Mouse (Mus musculus) CH12.LX (cell line): Measurements from ENCODE around the gene Fen1.

Experiments used
- CHD1 ChIP-seq: IDR thresholded peaks from 2 replicates; pipeline ENCODE4 v1.6.1; 2012; ENCODE audit warnings: low read depth, low read length, improper control_type of control experiment, inconsistent platforms
- CHD2 ChIP-seq: IDR thresholded peaks from 2 replicates; pipeline ENCODE4 v1.6.1; 2011; ENCODE audit warnings: low read length, improper control_type of control experiment
- CTCF ChIP-seq, 2 experiments: IDR thresholded peaks in 1 of 2; conservative IDR thresholded peaks in 1 of 2; 2 replicates each; pipeline ENCODE4 v1.5.1; 2011 to 2012; ENCODE audit warnings: low read depth in 2 of 2, low read length in 2 of 2, improper control_type of control experiment in 1 of 2, inconsistent platforms in 1 of 2, mild to moderate bottlenecking in 1 of 2, moderate library complexity in 1 of 2
- MAFK ChIP-seq: IDR thresholded peaks from 2 replicates; pipeline ENCODE4 v1.6.1; 2011; ENCODE audit warnings: low read length, improper control_type of control experiment; ENCODE audit not compliant: insufficient replicate concordance
- MAX ChIP-seq: IDR thresholded peaks from 2 replicates; pipeline ENCODE4 v1.6.1; 2011; ENCODE audit warnings: low read length, improper control_type of control experiment
- POLR2A ChIP-seq: IDR thresholded peaks from 2 replicates; pipeline ENCODE4 v1.6.1; 2011; ENCODE audit warnings: low read depth, mild to moderate bottlenecking, improper control_type of control experiment, low read length
- POLR2AphosphoS2 ChIP-seq: IDR thresholded peaks from 2 replicates; pipeline ENCODE4 v1.6.1; 2011; ENCODE audit warnings: low read depth, low read length, improper control_type of control experiment
- RCOR1 ChIP-seq: conservative IDR thresholded peaks from 2 replicates; pipeline ENCODE4 v1.6.1; 2012; ENCODE audit warnings: low read depth, mild to moderate bottlenecking, inconsistent platforms, low read length, improper control_type of control experiment
- ZKSCAN1 ChIP-seq: IDR thresholded peaks from 2 replicates; pipeline ENCODE4 v1.6.1; 2012; ENCODE audit warnings: low read depth, inconsistent platforms, low read length, improper control_type of control experiment, borderline replicate concordance
- ZNF384 ChIP-seq: IDR thresholded peaks from 2 replicates; pipeline ENCODE4 v1.6.1; 2012; ENCODE audit warnings: low read depth, low read length, improper control_type of control experiment, inconsistent platforms

- TF ChIP-seq MAX = no peak
- no peak for TF ChIP-seq ZNF384
- no peak for TF ChIP-seq CTCF (conservative IDR thresholded peaks at IDR 0.05 in 1 of 2, IDR thresholded peaks at IDR 0.05 in 1 of 2; ENCODE audit: low read depth in 2 of 2, low read length in 2 of 2)
- no peak for TF ChIP-seq CHD1
- TF ChIP-seq MAFK = no peak
- no peak for TF ChIP-seq ZKSCAN1
- TF ChIP-seq POLR2A = no peak
- no peak for TF ChIP-seq POLR2AphosphoS2
- no peak for TF ChIP-seq RCOR1
- TF ChIP-seq CHD2 = no peak
These were observed 20.5 kb downstream of the Fen1 start for GRCm38 (mm10) chr19:10183299-10183983.
